Mouse (Mus musculus) adrenal gland, postnatal 25 days (tissue): ENCODE data around the gene Fxyd6. TPM values are rescaled to one million over a fixed set of nuclear protein-coding genes. Genes with fewer than 3 reads are reported as not detected.

Experiments used
- total RNA-seq: library from RNA; stranded (reverse); gene quantifications from 2 replicates; pipeline ENCODE4 v1.2.3, GENCODE M21; 2021

Fxyd6 gene
- total RNA-seq, 1 experiment from 2014 or later, result 178 TPM

Other genes with a start within 250 kb of the Fxyd6 start
- 0.24 and 0.49 TPM in 2 replicates for gene Scn4b, start 231.8 kb upstream of the Fxyd6 start, total RNA-seq
- not detected in 2 replicates for gene BC049352, start 188.2 kb upstream of the Fxyd6 start, total RNA-seq
- not detected in 2 replicates for gene Tmprss4, start 166.1 kb upstream of the Fxyd6 start, total RNA-seq
- gene Il10ra, start 101.0 kb upstream of the Fxyd6 start, total RNA-seq, result 1.6 and 1.9 TPM in 2 replicates
- gene Tmprss13, start 51.1 kb upstream of the Fxyd6 start, total RNA-seq, result 0.12 TPM in 1 of 2 replicates, not detected in the other
- 2.9 and 3.4 TPM in 2 replicates for gene Fxyd2, start 29.5 kb downstream of the Fxyd6 start, total RNA-seq
- gene Dscaml1, start 56.4 kb downstream of the Fxyd6 start, total RNA-seq, result 0.62 and 1.5 TPM in 2 replicates